Mouse (Mus musculus): Measurements from ENCODE around the gene Ap5z1.
A peak's percentile ranks its signal among the peaks of the same experiment; 100 is the strongest.

Ap5z1 gene

GRCm38 (mm10) chr5:142439911-142440432 is 23.8 kb upstream of the Ap5z1 start:
- no peak for DNase-seq (ENCODE audit: low spot score in 2 of 2)

GRCm38 (mm10) chr5:142440451-142441147 is 23.1 kb upstream of the Ap5z1 start:
- DNase-seq (ENCODE audit: low spot score in 2 of 2) = no peak

- no peak for DNase-seq (ENCODE audit: low spot score in 2 of 2)
These were observed 22.3 kb upstream of the Ap5z1 start for GRCm38 (mm10) chr5:142441332-142442044.

- DNase-seq (ENCODE audit: low spot score in 2 of 2) = no peak
These were observed 21.7 kb upstream of the Ap5z1 start for GRCm38 (mm10) chr5:142442045-142442440.

- DNase-seq (ENCODE audit: low spot score in 2 of 2) = no peak
These were observed 20.2 kb upstream of the Ap5z1 start for GRCm38 (mm10) chr5:142443514-142443913.

- no peak for DNase-seq (ENCODE audit: low spot score in 2 of 2)
These were observed 19.8 kb upstream of the Ap5z1 start for GRCm38 (mm10) chr5:142443994-142444393.

- DNase-seq (ENCODE audit: low spot score in 2 of 2) = no peak
These were observed 18.8 kb upstream of the Ap5z1 start for GRCm38 (mm10) chr5:142444791-142445531.

- no peak for DNase-seq (ENCODE audit: low spot score in 2 of 2)
These were observed 18.0 kb upstream of the Ap5z1 start for GRCm38 (mm10) chr5:142445709-142446108.

- peak; percentile 90 to 94 for DNase-seq (ENCODE audit: low spot score in 2 of 2)
These were observed 15.7 kb upstream of the Ap5z1 start for GRCm38 (mm10) chr5:142448076-142448475.

GRCm38 (mm10) chr5:142448623-142449022 is 15.1 kb upstream of the Ap5z1 start:
- DNase-seq (ENCODE audit: low spot score in 2 of 2) = no peak

- DNase-seq (ENCODE audit: low spot score in 2 of 2) = no peak
These were observed 12.9 kb upstream of the Ap5z1 start for GRCm38 (mm10) chr5:142450846-142451245.

- DNase-seq (ENCODE audit: low spot score in 2 of 2) = no peak
These were observed 12.0 kb upstream of the Ap5z1 start for GRCm38 (mm10) chr5:142451759-142452158.

GRCm38 (mm10) chr5:142453742-142454141 is 10.0 kb upstream of the Ap5z1 start:
- no peak for DNase-seq (ENCODE audit: low spot score in 2 of 2)

GRCm38 (mm10) chr5:142456318-142456717 is 7.4 kb upstream of the Ap5z1 start:
- DNase-seq (ENCODE audit: low spot score in 2 of 2) = no peak

- DNase-seq (ENCODE audit: low spot score in 2 of 2) = no peak
These were observed 6.4 kb upstream of the Ap5z1 start for GRCm38 (mm10) chr5:142457345-142457744.

GRCm38 (mm10) chr5:142458791-142459557 is 4.8 kb upstream of the Ap5z1 start:
- no peak for DNase-seq (ENCODE audit: low spot score in 2 of 2)

GRCm38 (mm10) chr5:142459834-142460233 is 3.9 kb upstream of the Ap5z1 start:
- no peak for DNase-seq (ENCODE audit: low spot score in 2 of 2)

- no peak for DNase-seq (ENCODE audit: low spot score in 2 of 2)
These were observed 1.7 kb upstream of the Ap5z1 start for GRCm38 (mm10) chr5:142461942-142462640.

- DNase-seq (ENCODE audit: low spot score in 2 of 2) = no peak
These were observed 1.1 kb upstream of the Ap5z1 start for GRCm38 (mm10) chr5:142462641-142462948.

- DNase-seq (ENCODE audit: low spot score in 2 of 2) = no peak
These were observed 733 bp upstream of the Ap5z1 start for GRCm38 (mm10) chr5:142463011-142463410.

GRCm38 (mm10) chr5:142468375-142468774 is 4.6 kb downstream of the Ap5z1 start:
- no peak for DNase-seq (ENCODE audit: low spot score in 2 of 2)
